Mouse (Mus musculus): ENCODE measurements at regions not wholly inside any gene's neighbourhood (a gene's known extent, or its start where the extent isn't known, plus 50 kb on each side); places are given as distances from the start of the nearest gene placed in this dataset.

- Histone ChIP-seq H3K4me3 (replicated peaks) (no peak overlapping the region), H3K27ac (no peak overlapping the region), H3K4me2 (replicated peaks) (no peak overlapping the region), H3K9me3 (no peaks in the 10 kb centered on the region), H3K27me3 (no peaks in the 10 kb centered on the region), H3K4me1 (replicated peaks) (no peaks in the 10 kb centered on the region), H3K9ac (replicated peaks) (no peak overlapping the region), H3K36me3 (no peaks in the 10 kb centered on the region)
- no peak for ATAC-seq
- 95% methylated on average over 4 of the region's 4 CpGs for WGBS
Observed at GRCm38 (mm10) chr13:71303956-71304355, 462.3 kb upstream of the Adamts16 start.

- no peaks in the 10 kb centered on the region for H3K36me3 ChIP-seq
- H3K27me3 ChIP-seq = no peaks in the 10 kb centered on the region
- H3K9me3 ChIP-seq = no peaks in the 10 kb centered on the region
- H3K4me2 ChIP-seq (replicated peaks) = no peak overlapping the region
- H3K4me3 ChIP-seq (replicated peaks) = no peak overlapping the region
- no peak overlapping the region for H3K9ac ChIP-seq (replicated peaks)
- H3K27ac ChIP-seq = no peak overlapping the region
- 88% methylated on average over 2 of the region's 2 CpGs for WGBS
- no peak for ATAC-seq
- no peaks in the 10 kb centered on the region for H3K4me1 ChIP-seq (replicated peaks)
Observed at GRCm38 (mm10) chr13:71275991-71276390, 434.4 kb upstream of the Adamts16 start.

- no peak overlapping the region for H3K9ac ChIP-seq (replicated peaks)
- H3K4me1 ChIP-seq (replicated peaks) = no peaks in the 10 kb centered on the region
- no peak for ATAC-seq
- WGBS = 68% methylated on average over 3 of the region's 3 CpGs
- H3K4me2 ChIP-seq (replicated peaks) = no peak overlapping the region
- H3K36me3 ChIP-seq = no peaks in the 10 kb centered on the region
- no peaks in the 10 kb centered on the region for H3K9me3 ChIP-seq
- H3K27ac ChIP-seq = no peak overlapping the region
- no peak overlapping the region for H3K4me3 ChIP-seq (replicated peaks)
- no peaks in the 10 kb centered on the region for H3K27me3 ChIP-seq
Observed at GRCm38 (mm10) chr13:71274139-71274538, 432.5 kb upstream of the Adamts16 start.

- no peaks in the 10 kb centered on the region for H3K36me3 ChIP-seq
- no peak overlapping the region for H3K27ac ChIP-seq
- no peaks in the 10 kb centered on the region for H3K27me3 ChIP-seq
- WGBS = 92% methylated on average over 5 of the region's 5 CpGs
- H3K4me1 ChIP-seq (replicated peaks) = no peaks in the 10 kb centered on the region
- H3K4me3 ChIP-seq (replicated peaks) = no peak overlapping the region
- no peak overlapping the region for H3K9ac ChIP-seq (replicated peaks)
- no peak for ATAC-seq
- no peaks in the 10 kb centered on the region for H3K9me3 ChIP-seq
- no peak overlapping the region for H3K4me2 ChIP-seq (replicated peaks)
Observed at GRCm38 (mm10) chr13:71273485-71273884, 431.9 kb upstream of the Adamts16 start.

- no peak for ATAC-seq
- H3K27ac ChIP-seq = no peak overlapping the region
- 78% methylated on average over 1 of the region's 1 CpGs for WGBS
- no peak overlapping the region for H3K4me2 ChIP-seq (replicated peaks)
- no peak overlapping the region for H3K4me3 ChIP-seq (replicated peaks)
- no peak overlapping the region for H3K9ac ChIP-seq (replicated peaks)
- H3K36me3 ChIP-seq = no peaks in the 10 kb centered on the region
- H3K27me3 ChIP-seq = no peaks in the 10 kb centered on the region
- no peaks in the 10 kb centered on the region for H3K9me3 ChIP-seq
- H3K4me1 ChIP-seq (replicated peaks) = no peaks in the 10 kb centered on the region
Observed at GRCm38 (mm10) chr13:71273067-71273466, 431.5 kb upstream of the Adamts16 start.

- WGBS = 79% methylated on average over 5 of the region's 5 CpGs
- Histone ChIP-seq H3K27ac (no peak overlapping the region), H3K4me3 (replicated peaks) (no peak overlapping the region), H3K36me3 (no peaks in the 10 kb centered on the region), H3K9me3 (no peaks in the 10 kb centered on the region), H3K27me3 (no peaks in the 10 kb centered on the region), H3K9ac (replicated peaks) (no peak overlapping the region), H3K4me1 (replicated peaks) (no peaks in the 10 kb centered on the region), H3K4me2 (replicated peaks) (no peak overlapping the region)
- ATAC-seq = no peak
Observed at GRCm38 (mm10) chr13:71272431-71272830, 430.8 kb upstream of the Adamts16 start.

GRCm38 (mm10) chr13:71271727-71272418 lies 430.3 kb upstream of the Adamts16 start:
- Histone ChIP-seq H3K36me3 (no peaks in the 10 kb centered on the region), H3K4me2 (replicated peaks) (no peak overlapping the region), H3K9ac (replicated peaks) (no peak overlapping the region), H3K27ac (no peak overlapping the region), H3K27me3 (no peaks in the 10 kb centered on the region), H3K4me3 (replicated peaks) (no peak overlapping the region), H3K9me3 (no peaks in the 10 kb centered on the region), H3K4me1 (replicated peaks) (no peaks in the 10 kb centered on the region)
- WGBS = 84% methylated on average over 6 of the region's 6 CpGs
- ATAC-seq = no peak

GRCm38 (mm10) chr13:71270370-71270769 lies 428.8 kb upstream of the Adamts16 start:
- Histone ChIP-seq H3K9ac (replicated peaks) (no peak overlapping the region), H3K27ac (no peak overlapping the region), H3K4me3 (replicated peaks) (no peak overlapping the region), H3K4me2 (replicated peaks) (no peak overlapping the region), H3K9me3 (no peaks in the 10 kb centered on the region), H3K27me3 (no peaks in the 10 kb centered on the region), H3K4me1 (replicated peaks) (no peaks in the 10 kb centered on the region), H3K36me3 (no peaks in the 10 kb centered on the region)
- ATAC-seq = no peak
- WGBS = 86% methylated on average over 8 of the region's 8 CpGs

GRCm38 (mm10) chr13:71269496-71269895 lies 427.9 kb upstream of the Adamts16 start:
- no peak overlapping the region for H3K4me2 ChIP-seq (replicated peaks)
- WGBS = 77% methylated on average over 2 of the region's 2 CpGs
- no peaks in the 10 kb centered on the region for H3K36me3 ChIP-seq
- H3K9me3 ChIP-seq = no peaks in the 10 kb centered on the region
- ATAC-seq = no peak
- H3K4me3 ChIP-seq (replicated peaks) = no peak overlapping the region
- H3K27ac ChIP-seq = no peak overlapping the region
- no peaks in the 10 kb centered on the region for H3K4me1 ChIP-seq (replicated peaks)
- H3K9ac ChIP-seq (replicated peaks) = no peak overlapping the region
- H3K27me3 ChIP-seq = no peaks in the 10 kb centered on the region

- Histone ChIP-seq H3K9me3 (no peaks in the 10 kb centered on the region), H3K4me1 (replicated peaks) (peaks cover 4% of the 10 kb centered on the region; the same call in 1 of the 2 replicates), H3K4me3 (replicated peaks) (no peak overlapping the region), H3K4me2 (replicated peaks) (peak overlapping the region; percentile 9; the same call in 1 of the 2 replicates), H3K27me3 (0 out of 2 replicates have a peak, but pooled peaks cover 4% of the 10 kb centered on the region), H3K27ac (no peak overlapping the region), H3K9ac (replicated peaks) (no peak overlapping the region), H3K36me3 (no peaks in the 10 kb centered on the region)
- WGBS = 70% methylated on average over 16 of the region's 16 CpGs
- ATAC-seq = no peak
Observed at GRCm38 (mm10) chr13:71263315-71263878, 421.8 kb upstream of the Adamts16 start.

- Histone ChIP-seq H3K36me3 (no peaks in the 10 kb centered on the region), H3K4me1 (replicated peaks) (peaks cover 4% of the 10 kb centered on the region; the same call in 1 of the 2 replicates), H3K9me3 (no peaks in the 10 kb centered on the region), H3K9ac (replicated peaks) (no peak overlapping the region), H3K4me3 (replicated peaks) (no peak overlapping the region), H3K4me2 (replicated peaks) (no peak overlapping the region), H3K27me3 (0 out of 2 replicates have a peak, but pooled peaks cover 4% of the 10 kb centered on the region), H3K27ac (no peak overlapping the region)
- ATAC-seq = no peak
- 73% methylated on average over 10 of the region's 10 CpGs for WGBS
Observed at GRCm38 (mm10) chr13:71262575-71263295, 421.1 kb upstream of the Adamts16 start.

- Histone ChIP-seq H3K9me3 (no peaks in the 10 kb centered on the region), H3K4me3 (replicated peaks) (no peak overlapping the region), H3K27me3 (no peaks in the 10 kb centered on the region), H3K9ac (replicated peaks) (no peak overlapping the region), H3K4me2 (replicated peaks) (no peak overlapping the region), H3K27ac (no peak overlapping the region), H3K4me1 (replicated peaks) (peaks cover 11% of the 10 kb centered on the region), H3K36me3 (no peaks in the 10 kb centered on the region)
- WGBS = 93% methylated on average over 2 of the region's 2 CpGs
- ATAC-seq = no peak
Observed at GRCm38 (mm10) chr13:71254016-71254415, 412.4 kb upstream of the Adamts16 start.
